Mouse (Mus musculus) embryo, embryonic 9.5 days (tissue): ENCODE data around the gene En2.

Experiments used
- DNase-seq: peaks from one replicate; pipeline ENCODE4 v3.0.0-alpha.2; 2017; ENCODE audit errors: extremely low spot score

Gene En2

DNA sequence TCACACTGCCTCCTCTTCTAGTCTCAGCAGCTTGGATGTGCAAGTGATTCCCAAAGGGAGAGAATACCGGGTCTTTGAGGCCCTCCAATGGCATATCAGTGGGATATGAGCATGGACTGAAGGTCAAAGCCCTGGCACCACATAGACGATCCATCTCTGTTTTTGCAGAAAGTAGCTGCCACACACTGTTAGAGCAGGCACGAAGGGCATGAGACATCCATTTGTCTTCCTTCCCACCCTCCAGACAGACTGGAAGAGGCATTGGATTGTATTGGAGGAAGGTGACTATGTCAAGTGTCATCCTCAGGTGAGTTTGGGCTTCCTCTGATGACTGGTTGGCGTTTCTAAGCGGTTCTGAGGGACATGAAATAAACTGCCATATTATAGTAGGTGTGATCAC, 12.8 kb downstream of the En2 start:
- no peak for DNase-seq

DNA sequence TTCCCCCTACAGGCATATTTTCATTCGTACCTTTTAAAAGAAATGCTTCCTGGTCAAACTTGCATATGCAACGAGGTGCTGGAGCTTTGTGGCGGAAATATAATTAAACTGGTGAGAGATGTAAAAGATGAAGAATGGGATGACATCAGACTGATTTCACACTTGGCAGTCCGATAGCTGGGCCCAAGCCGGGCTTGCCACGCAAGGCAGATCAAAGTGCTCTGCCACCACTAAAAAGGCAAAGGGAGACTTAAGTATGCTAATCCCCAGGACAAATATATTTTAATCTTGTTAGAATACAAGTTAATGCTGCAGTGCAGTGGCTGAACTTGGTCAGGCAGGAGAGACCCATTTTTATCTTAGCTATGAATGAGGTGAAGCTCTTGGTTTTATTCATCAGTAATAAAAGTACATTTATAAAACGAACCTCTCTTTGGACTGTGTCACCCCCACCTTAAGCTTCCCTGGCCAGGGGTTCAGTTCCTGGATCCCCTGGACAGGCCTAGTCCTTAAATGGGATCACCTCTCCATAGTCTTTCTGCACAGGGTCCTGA, 13.8 kb downstream of the En2 start:
- no peak for DNase-seq

DNA sequence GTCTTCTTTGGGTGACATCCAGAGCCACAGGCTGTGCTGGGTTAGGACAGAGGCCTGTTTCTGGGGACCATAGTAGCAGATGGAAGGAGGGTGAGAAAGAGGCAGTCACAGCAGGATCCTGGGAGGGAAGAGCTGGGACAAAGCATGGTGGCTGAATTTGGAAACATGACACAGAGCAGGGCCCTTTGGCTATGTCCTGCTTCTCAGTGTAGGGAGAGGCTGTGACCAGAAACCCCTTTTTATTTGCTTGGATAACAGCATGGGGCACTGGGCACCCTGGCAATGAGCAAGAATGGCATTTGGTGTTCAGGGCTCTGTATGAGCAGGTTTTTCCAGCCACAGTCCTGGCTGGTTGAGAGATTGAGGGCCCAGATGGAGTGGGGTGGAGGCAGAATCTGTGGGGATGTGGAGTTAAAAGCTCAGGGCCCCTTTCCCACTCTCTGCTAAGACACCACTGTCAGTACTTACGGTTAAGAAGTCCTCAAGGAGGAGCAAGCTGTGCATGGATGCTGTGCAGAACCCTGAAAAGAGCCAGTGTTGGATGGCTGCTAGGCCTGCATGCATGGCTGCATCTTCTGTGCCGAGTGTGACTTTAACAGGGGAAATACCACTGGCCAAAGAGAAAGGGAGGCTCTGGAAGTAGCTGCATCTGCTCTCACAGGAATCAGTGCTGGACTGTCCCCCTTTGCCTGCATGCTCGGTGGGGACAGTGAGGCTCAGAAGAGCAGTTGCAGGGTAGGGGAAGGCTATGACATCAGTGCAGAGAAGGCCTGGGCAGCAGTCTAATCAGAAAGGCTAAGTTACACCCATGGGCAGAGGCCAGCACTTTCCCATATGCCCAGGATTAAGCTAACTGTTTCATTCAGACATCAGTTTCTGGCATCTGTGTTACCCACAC, 26.0 kb downstream of the En2 start:
- DNase-seq, result no peak

DNA sequence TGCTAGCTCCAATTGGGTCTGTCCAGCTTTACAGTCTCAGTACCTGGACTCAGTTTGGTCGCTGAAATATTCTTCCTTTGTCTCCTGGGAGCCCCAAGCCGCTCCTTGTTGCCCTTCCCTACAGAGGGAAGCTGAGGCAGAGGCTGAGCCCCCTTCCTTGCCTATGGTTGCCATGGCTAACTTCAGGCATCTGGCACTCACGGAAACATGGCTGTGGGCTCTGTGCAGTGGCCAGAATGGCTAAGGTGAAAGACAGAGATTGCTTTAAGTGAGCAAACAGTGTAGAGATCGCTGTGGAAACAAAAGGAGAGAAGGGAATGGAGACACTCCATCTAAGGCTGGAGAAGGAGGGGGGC, 26.6 kb downstream of the En2 start:
- DNase-seq, result no peak

DNA sequence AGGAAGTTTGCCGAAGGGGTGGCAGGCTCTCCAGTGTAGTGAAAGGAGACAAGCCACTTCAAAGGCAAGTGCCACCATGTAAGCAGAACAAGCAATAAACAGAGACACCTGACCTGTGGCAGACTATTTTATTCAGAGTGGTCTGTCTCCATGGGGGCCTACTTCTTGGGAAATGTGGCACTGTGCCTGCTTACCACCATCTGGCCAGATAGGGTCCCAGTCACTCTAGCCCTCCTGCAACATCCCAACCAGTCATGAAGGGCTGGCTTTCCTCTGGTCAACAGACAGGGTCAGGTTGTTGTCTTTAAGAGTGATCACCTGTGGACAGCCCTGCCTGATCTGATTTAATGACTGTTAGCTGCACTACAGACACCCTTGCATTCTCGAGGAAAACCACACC, 30.0 kb downstream of the En2 start:
- DNase-seq, result no peak

DNA sequence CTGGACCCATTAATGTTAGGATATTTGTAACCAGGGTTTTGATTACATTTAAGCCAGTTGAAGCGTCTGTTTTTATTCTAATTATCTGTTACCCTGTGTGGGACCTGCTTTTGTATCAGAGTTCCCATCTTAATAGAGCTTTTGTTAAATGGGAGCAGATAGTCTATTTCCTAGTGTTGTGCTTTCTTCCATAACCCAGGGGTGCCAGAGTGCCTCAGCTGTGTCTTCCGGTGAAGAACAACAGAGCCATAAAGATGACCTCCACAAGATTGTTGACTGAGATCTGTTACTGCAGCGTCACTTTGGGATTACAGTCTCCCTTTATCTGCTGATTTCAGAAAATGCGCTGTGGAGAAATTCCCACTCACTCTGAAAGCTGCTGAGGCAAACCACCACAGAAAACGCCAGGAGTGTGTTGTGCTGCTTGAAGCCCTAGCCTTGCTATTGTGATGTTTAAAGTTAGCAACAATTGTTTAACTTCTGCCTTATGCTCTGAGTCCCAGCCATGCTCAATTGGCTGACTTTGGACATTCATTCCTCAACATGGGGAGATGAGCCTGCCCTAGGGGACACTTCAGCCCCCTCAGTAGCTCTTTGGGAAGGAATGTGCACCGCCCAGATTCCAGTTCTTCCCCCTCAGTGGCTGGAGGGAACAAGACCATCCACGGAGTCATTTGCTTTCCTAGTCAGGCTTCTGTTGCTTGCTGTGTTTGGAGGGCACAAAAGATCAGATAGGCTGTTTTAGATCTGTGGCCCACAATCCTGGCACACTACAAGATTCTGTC, 33.8 kb downstream of the En2 start:
- no peak for DNase-seq

DNA sequence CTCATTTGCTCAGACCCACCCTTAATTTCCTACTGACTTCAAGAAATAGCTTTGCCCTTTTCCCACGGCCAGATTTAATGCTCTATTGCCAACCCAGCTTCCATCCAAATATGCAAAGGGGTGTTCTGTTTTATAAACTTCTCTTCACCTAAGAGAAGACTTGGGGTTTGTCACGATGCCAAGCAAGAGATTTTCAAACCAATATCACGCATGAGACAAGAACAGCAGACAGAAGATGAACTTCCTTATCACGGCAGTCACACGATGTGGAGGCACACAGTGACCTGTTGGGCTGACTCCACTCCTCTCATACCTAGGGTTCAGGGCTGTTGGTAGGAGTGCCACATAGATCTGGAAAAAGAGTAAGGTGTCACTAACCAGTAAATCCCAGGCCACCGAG, 37.6 kb downstream of the En2 start:
- DNase-seq, result no peak

DNA sequence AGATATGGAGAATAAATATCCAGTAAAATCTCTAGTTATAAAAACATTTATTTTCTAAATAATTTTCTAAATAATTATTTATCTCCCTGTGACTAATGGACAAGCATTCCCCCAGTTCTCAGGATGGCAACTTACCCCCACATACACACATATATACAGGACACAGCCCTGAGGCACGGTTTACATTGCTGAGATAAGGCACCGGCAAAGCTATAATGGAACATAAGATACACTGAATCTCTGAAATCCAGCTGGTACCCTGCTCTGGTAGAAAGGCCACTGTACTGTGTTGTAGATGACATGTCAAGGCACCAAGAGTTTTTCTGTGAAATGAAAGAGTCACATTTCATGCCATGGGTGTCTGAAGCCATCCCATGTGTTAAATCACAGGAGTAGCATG, 39.2 kb downstream of the En2 start:
- no peak for DNase-seq

DNA sequence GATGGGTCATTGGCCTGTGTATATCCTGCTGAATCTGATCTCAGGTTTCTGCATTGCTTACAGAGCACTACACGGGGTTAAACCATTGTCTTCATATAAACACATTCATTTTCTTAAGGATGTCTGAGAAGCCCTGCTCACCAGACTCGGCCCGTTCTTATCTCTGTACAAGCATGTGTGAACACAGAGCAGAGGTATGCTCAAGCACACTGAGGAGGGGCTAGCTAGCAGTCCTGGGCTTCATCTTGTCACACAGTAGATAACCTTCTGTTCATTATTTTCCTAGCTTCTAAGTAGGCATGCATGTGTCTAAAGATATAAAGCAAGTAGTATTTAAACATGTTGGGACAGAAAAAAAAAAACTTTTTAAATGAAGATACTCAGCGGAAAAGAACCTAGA, 41.0 kb downstream of the En2 start:
- no peak for DNase-seq

DNA sequence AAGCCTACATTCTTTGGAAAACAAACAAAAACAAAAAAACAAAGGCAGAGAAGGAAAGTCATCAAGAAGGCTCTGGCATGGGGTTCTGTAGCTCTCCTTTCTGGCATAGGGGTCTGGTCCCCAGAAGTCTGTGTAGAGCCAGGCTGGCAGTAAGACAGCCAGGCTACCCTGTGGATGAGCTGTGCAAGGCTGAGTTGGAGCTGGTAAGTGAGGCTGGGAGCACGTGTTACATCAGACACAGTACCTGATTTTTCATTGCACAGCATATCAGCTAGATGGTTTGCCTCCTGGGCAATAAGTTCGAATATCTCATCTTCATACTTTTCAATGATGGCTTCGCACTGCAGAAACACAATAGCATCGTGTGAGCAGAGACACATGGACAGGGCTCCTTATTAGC, 41.5 kb downstream of the En2 start:
- no peak for DNase-seq

DNA sequence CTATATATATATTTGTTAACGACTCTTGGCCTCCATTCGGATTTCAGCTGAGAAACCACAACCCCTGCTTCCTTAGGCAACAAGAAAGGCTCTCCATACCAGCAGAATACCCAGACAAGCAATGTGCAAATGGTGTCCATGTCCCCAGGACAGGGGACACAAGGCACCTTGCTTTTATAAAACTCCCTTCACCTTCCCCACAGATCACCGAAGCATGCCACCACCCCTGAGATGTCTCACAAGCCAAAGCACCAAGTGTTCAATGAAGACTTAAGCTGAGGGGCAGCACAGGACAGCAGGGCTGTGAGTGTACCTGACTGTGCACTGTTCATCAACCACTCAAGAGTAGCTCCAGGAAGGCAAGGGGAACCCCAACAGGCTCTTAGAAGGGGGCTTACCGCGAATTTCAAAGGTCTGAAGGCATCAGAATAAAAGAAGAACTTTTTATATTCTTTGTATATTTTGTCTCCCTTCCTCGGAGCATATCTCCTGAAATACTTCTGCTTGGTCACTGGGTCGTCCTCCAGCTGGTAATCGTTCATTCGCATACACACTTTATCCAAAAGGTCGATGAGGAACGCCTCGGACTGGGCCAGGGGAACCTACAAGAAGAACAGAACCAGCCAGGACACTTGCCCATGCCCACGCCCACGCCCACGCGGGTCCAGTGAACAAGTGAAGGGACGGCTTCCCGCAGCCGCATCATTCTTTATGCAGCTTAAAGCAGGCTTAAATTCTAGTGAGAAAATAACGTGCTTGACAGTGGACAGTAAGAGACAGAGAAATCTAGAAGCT, 43.4 kb downstream of the En2 start:
- no peak for DNase-seq

DNA sequence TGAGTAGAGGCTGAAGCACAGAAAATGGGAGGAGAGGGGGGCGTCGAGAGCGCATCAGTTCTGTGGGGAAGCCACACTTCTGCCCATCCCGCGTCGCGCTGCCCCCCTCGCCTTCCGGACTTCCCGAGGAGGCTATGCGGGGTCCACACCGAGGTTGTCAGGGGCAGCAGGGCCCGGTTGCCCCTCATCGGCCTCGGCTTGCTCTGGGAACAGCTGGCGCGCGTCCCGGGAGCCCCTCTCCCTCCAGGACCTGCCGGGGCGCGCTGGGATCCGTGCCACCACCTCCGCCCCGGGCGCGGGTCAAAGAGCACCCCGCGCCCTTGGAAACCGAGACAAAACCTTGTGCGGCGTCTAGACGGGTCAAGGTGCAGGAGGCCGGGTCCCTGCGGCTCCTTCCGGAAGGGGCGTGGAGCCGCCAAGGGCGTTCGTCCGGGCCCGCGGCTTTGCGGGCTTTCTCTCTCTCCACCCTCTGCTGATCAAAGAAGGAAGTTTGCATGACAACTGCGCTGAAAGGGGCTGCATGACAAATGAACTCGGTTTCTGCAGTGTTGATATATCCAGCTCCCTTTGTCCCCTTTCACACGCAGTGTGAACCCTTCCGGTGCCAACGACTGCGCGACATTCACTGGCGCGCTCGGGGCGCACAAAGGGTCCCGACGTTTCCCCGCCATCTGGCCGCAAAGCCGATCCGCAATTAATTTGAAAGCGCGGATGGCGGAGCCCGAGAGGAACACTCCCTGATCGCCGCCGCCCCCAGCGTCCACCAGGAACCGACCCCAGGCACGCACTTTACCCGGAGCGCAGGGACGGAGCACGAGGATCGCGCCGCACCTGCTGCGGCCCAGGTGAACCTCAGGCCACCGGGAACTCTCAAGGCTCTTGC, 44.3 kb downstream of the En2 start:
- peak; percentile 74 for DNase-seq

DNA sequence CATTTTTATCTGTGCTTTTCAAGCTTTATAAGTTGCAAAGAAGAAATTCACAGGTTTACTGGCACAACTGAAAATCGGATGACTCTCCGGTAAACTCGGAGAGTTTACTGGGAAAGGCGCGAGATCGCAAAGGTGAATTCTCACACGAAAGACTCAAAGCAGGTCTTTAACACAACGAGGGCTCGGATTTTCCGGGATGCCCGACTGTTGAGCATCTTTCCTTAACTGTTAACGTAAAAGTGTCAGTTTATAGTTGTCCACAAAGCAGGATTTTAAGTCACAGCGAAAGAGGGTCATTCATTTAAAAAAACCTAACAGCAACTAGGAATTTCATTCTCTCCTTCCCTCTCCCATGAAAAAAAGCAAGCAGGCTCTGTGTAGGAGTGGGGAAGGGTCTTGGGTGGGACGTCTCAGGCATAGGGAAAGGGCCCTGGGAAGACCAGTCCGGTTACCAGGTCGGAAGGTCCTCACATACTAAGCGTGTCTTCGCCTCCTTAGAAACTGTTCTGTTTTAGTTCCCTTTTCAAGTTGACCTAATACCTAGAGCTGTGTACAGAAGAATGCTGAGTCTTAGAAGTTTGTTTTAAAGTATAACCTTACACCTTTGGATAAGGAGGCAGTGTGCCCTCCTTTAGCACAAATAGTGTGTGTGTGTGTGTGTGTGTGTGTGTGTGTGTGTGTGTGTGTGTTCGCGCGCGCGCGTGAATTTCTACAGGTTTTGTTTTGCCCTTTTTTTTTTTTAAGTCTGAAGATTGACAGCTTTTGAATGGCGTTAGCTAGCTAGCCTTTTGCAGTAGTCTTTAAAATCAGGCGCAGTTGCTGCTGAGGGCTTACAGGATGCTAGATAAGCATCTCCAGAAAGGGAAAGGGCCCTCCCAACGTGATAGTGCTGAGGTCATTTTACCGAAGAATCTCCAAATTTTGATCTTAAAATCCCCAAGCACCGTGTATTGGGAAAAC, 45.4 kb downstream of the En2 start:
- DNase-seq, result peak; percentile 36

DNA sequence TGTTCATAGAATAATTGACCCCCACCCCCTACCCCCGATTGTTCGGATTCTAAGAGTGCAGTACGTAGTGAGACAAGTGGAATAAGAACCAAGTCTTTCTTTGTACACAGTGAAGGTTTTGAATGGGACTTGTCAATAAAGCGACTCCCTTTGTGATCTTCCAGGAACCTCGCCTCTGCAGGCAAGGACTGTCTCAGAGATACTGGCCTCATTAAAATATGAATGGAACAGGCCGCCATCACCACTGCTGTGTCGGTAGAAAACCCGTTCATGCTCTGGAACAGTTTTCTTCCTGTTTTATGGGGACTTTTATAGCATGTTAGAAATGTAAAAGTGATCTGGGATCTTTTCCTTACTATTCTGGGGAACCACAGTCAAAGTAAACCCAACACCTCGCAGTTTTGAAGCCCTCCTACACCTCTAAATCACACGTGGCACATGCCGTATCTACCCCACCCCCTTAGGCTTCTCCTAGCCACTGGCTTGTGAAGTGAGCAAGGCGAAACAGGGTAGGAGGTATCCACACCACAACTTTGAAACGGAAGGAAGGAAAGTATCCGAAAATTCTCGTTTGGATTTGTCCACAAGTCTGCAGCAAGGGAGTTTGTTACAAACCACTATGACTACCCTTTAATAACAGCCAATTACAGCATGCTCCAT, 46.3 kb downstream of the En2 start:
- peak; percentile 49 for DNase-seq

DNA sequence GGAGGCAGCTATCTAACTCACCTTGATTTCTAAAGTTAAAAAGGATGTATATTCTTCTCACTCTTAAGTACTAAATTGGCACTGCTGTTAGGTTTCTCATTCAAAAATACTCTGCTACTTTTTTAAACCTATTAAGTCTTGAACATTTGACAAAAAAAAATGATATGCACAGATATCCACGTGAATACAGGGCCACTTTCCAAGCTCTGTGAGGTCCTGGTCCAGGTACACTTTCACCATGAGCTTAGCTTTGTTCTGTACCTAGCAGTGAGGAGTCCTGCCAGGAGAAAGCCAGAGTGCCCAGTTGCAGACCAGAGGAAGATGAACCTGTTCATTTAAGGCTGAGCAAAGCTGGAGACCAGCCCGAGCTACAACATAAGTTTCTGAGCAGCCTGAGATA, 47.9 kb downstream of the En2 start:
- DNase-seq, result no peak

DNA sequence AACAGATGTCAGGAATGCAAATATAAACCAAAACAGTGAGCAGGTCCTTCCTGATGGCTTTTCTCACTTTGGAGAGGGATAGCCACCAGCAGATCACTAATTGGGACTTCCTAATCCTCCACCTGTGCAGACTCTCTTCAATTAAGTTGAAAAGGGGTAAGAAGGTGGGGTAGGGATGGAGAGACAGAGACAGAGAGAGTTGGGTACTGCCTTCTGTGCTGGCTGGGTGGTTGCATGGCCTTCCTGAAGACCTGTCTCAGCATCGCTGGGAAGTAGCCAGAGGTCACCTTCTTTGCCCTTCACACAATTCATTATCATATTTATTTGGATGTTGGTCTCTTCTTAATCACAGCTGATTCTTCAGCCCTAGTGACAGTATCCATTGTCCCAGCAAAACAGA, 54.1 kb downstream of the En2 start:
- no peak for DNase-seq
